15 mouse cellular contexts compared by ENCODE assay signal in the genomic region with DNA sequence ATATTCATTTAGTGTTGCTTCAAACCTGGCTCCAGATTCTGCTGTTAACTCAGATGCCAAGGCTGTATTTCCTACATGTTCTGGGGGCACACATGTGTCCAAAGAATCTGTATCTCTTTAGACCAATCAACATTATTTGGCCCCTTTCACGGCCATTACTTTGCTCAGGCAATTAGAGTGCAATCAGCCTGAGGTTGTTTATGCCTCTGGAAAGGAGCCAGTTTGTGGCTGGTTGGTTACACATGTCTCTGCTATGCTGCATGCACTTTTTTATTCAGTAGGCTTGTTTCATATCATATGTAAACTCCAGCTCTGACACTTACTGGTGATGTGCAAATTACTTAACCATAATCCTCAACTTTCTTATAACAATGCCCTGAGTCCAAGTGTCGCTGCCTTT.
DNase-seq lines count a peak whose midpoint lies in the region; ATAC-seq and TF ChIP-seq lines count a peak whose summit lies in the region.
"Had no signal": no experiment of that assay in that cellular context is flagged by ENCODE, and none has a peak within 500 bp of the region (broad histone marks: within the 10 kb centered on the region; RNA-seq: fewer than 3 reads in every experiment).

No protein-coding gene starts in this region.

- DNase-seq in limb, embryonic 14.5 days (ENCODE audit: low spot score): peak; percentile 33
- no peak for DNase-seq in limb, embryonic 10.5 days (ENCODE audit: low spot score)
- DNase-seq in midbrain, postnatal 0 days (ENCODE audit: low spot score): peak; percentile 12
- DNase-seq in embryonic facial prominence, embryonic 14.5 days (ENCODE audit: low spot score): peak; percentile 72
- no peak for DNase-seq in thymus, postnatal 4 days
- no peak for DNase-seq in heart, postnatal 25 days (ENCODE audit: low spot score)
- DNase-seq: adrenal gland, adult 2 months; cerebellum, adult 8-10 months; gastrocnemius, postnatal 10 days; heart, postnatal 36 days; thymus, postnatal 25 days had no signal

- no peaks in the 10 kb centered on the region for H3K27me3 ChIP-seq in limb, embryonic 14.5 days (ENCODE audit: control insufficient read depth, insufficient read depth, low read length)
- H3K27me3 ChIP-seq in limb, embryonic 10.5 days (ENCODE audit: low read depth, poor library complexity, severe bottlenecking): no peaks in the 10 kb centered on the region
- H3K27me3 ChIP-seq in midbrain, postnatal 0 days (ENCODE audit: insufficient read depth, low read length): no peaks in the 10 kb centered on the region
- no peaks in the 10 kb centered on the region for H3K27me3 ChIP-seq in midbrain, embryonic 13.5 days
- H3K27me3 ChIP-seq in embryonic facial prominence, embryonic 14.5 days (replicated peaks; ENCODE audit: control insufficient read depth, insufficient read depth, low read length): no peaks in the 10 kb centered on the region
- H3K27me3 ChIP-seq: limb, embryonic 15.5 days had no signal

- no peak for ATAC-seq in limb, embryonic 14.5 days (ENCODE audit: low FRiP score, low read depth)
- no peak for ATAC-seq in midbrain, postnatal 0 days (ENCODE audit: low FRiP score)
- no peak for ATAC-seq in midbrain, embryonic 13.5 days
- ATAC-seq in embryonic facial prominence, embryonic 14.5 days (ENCODE audit: low read depth): 0 out of 2 replicates have a peak, but pooled peaks have one; percentile 12

- H3K36me3 ChIP-seq in limb, embryonic 14.5 days (ENCODE audit: control insufficient read depth, insufficient read depth, low read length): peaks cover 3% of the 10 kb centered on the region; the same call in 1 of the 2 replicates
- H3K36me3 ChIP-seq in limb, embryonic 10.5 days: no peaks in the 10 kb centered on the region
- no peaks in the 10 kb centered on the region for H3K36me3 ChIP-seq in midbrain, postnatal 0 days (ENCODE audit: insufficient read depth, low read length)
- no peaks in the 10 kb centered on the region for H3K36me3 ChIP-seq in midbrain, embryonic 13.5 days
- peaks cover 15% of the 10 kb centered on the region; the same call in 1 of the 2 replicates for H3K36me3 ChIP-seq in embryonic facial prominence, embryonic 14.5 days (ENCODE audit: control insufficient read depth, insufficient read depth, low read length)

- no peaks in the 10 kb centered on the region for H3K9me3 ChIP-seq in limb, embryonic 14.5 days (ENCODE audit: control insufficient read depth, low read length)
- H3K9me3 ChIP-seq in limb, embryonic 10.5 days (replicated peaks): no peaks in the 10 kb centered on the region
- no peaks in the 10 kb centered on the region for H3K9me3 ChIP-seq in midbrain, postnatal 0 days (ENCODE audit: low read length)
- H3K9me3 ChIP-seq in midbrain, embryonic 13.5 days: no peaks in the 10 kb centered on the region
- H3K9me3 ChIP-seq in embryonic facial prominence, embryonic 14.5 days (ENCODE audit: control insufficient read depth, low read length): no peaks in the 10 kb centered on the region
- H3K9me3 ChIP-seq: limb, embryonic 15.5 days had no signal

- no peak for TF ChIP-seq POLR2A in limb, embryonic 14.5 days (IDR thresholded peaks at IDR 0.05; ENCODE audit: borderline replicate concordance, extremely low read depth, insufficient read depth, insufficient read length)

- H3K4me3 ChIP-seq in limb, embryonic 14.5 days (replicated peaks; ENCODE audit: low read length): no peak overlapping the region
- no peak overlapping the region for H3K4me3 ChIP-seq in limb, embryonic 10.5 days
- no peak overlapping the region for H3K4me3 ChIP-seq in midbrain, postnatal 0 days (ENCODE audit: low read depth, low read length)
- no peak overlapping the region for H3K4me3 ChIP-seq in midbrain, embryonic 13.5 days (replicated peaks)
- H3K4me3 ChIP-seq in embryonic facial prominence, embryonic 14.5 days (ENCODE audit: low read depth, low read length): no peak overlapping the region
- H3K4me3 ChIP-seq: limb, embryonic 15.5 days had no signal

- H3K4me2 ChIP-seq in limb, embryonic 14.5 days (replicated peaks; ENCODE audit: low read depth, low read length, severe bottlenecking): no peak overlapping the region
- H3K4me2 ChIP-seq in midbrain, postnatal 0 days (ENCODE audit: low read depth, low read length, poor library complexity, severe bottlenecking): no peak overlapping the region
- H3K4me2 ChIP-seq in midbrain, embryonic 13.5 days (replicated peaks): no peak overlapping the region
- H3K4me2 ChIP-seq in embryonic facial prominence, embryonic 14.5 days (ENCODE audit: low read depth, low read length): no peak overlapping the region
- H3K4me2 ChIP-seq: heart, embryonic 11.5 days; limb, embryonic 15.5 days had no signal

- no peak overlapping the region for H3K9ac ChIP-seq in limb, embryonic 14.5 days (ENCODE audit: low read depth, low read length, severe bottlenecking)
- H3K9ac ChIP-seq in midbrain, postnatal 0 days (replicated peaks; ENCODE audit: low read length, poor library complexity, severe bottlenecking): no peak overlapping the region
- H3K9ac ChIP-seq in midbrain, embryonic 13.5 days (replicated peaks): no peak overlapping the region
- no peak overlapping the region for H3K9ac ChIP-seq in embryonic facial prominence, embryonic 14.5 days (ENCODE audit: low read depth, low read length)
- H3K9ac ChIP-seq: limb, embryonic 15.5 days had no signal

- intact Hi-C loops in heart, postnatal 25 days (cut with DNase I): no loop called here

- H3K4me1 ChIP-seq in limb, embryonic 14.5 days (ENCODE audit: control insufficient read depth, insufficient read depth, low read length): 0 out of 2 replicates have a peak, but pooled peaks cover 4% of the 10 kb centered on the region
- 0 out of 2 replicates have a peak, but pooled peaks cover 4% of the 10 kb centered on the region for H3K4me1 ChIP-seq in limb, embryonic 10.5 days
- no peaks in the 10 kb centered on the region for H3K4me1 ChIP-seq in midbrain, postnatal 0 days (ENCODE audit: insufficient read depth, low read length)
- H3K4me1 ChIP-seq in midbrain, embryonic 13.5 days (replicated peaks): no peaks in the 10 kb centered on the region
- peaks cover 13% of the 10 kb centered on the region; the same call in 1 of the 2 replicates for H3K4me1 ChIP-seq in embryonic facial prominence, embryonic 14.5 days (ENCODE audit: control insufficient read depth, insufficient read depth, low read length)
- H3K4me1 ChIP-seq: limb, embryonic 15.5 days had no signal

- WGBS in limb, embryonic 14.5 days: 56% methylated on average over 2 of the region's 2 CpGs
- 70% methylated on average over 2 of the region's 2 CpGs for WGBS in limb, embryonic 10.5 days
- 87% methylated on average over 2 of the region's 2 CpGs for WGBS in midbrain, postnatal 0 days
- WGBS in midbrain, embryonic 13.5 days: 88% methylated on average over 2 of the region's 2 CpGs
- 62% methylated on average over 2 of the region's 2 CpGs for WGBS in embryonic facial prominence, embryonic 14.5 days

- H3K27ac ChIP-seq in limb, embryonic 14.5 days (replicated peaks; ENCODE audit: low read depth, low read length): no peak overlapping the region
- no peak overlapping the region for H3K27ac ChIP-seq in limb, embryonic 10.5 days
- H3K27ac ChIP-seq in midbrain, postnatal 0 days (ENCODE audit: low read depth, low read length): no peak overlapping the region
- no peak overlapping the region for H3K27ac ChIP-seq in midbrain, embryonic 13.5 days
- H3K27ac ChIP-seq in embryonic facial prominence, embryonic 14.5 days (replicated peaks; ENCODE audit: low read depth, low read length): no peak overlapping the region
- H3K27ac ChIP-seq: kidney, postnatal 0 days; limb, embryonic 15.5 days had no signal

- TF ChIP-seq CTCF in midbrain, postnatal 0 days (IDR thresholded peaks at IDR 0.05): no peak

Comparison
In these comparisons a context has a peak if more than half of its experiments do, and no peak if none do; other contexts are left out.
1. DNase-seq: peak in limb, embryonic 14.5 days (single experiment), midbrain, postnatal 0 days (single experiment) and embryonic facial prominence, embryonic 14.5 days (single experiment); none in limb, embryonic 10.5 days (single experiment), thymus, postnatal 4 days (single experiment) and heart, postnatal 25 days (single experiment).